39 mouse cellular contexts compared by ENCODE assay signal in the genomic region with DNA sequence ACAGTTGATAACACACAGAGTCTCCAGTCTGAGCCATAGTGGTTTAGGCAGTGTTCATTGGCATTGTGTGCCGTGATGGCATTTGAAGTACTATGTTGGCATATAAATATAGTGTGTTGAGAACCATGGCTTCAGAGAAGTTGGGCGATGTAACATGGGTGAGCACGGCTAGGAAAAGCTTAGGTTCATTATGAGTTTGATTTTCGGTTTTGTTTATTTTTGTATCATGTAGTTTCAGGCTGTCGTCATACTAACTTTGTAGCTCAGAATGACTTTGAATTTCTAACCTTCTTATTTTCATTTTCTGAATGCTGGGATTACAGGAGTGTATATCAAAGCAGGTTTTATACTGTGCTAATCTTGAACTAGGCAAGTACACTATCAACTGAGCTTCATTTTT. TPM values are rescaled to one million over a fixed set of nuclear protein-coding genes. Genes with fewer than 3 reads are reported as not detected.
"Had no signal": no experiment of that assay in that cellular context is flagged by ENCODE, and none has a peak within 500 bp of the region (broad histone marks: within the 10 kb centered on the region; RNA-seq: fewer than 3 reads in every experiment).

No protein-coding gene starts in this region.

- H3K9ac ChIP-seq: limb, embryonic 12.5 days; limb, embryonic 13.5 days; limb, embryonic 15.5 days; liver, embryonic 12.5 days; liver, embryonic 13.5 days; liver, embryonic 14.5 days; liver, embryonic 15.5 days; liver, postnatal 0 days; lung, embryonic 14.5 days; lung, embryonic 15.5 days; midbrain, embryonic 12.5 days; midbrain, embryonic 13.5 days; midbrain, embryonic 15.5 days; neural tube, embryonic 12.5 days had no signal

- H3K4me3 ChIP-seq: limb, embryonic 12.5 days; limb, embryonic 13.5 days; limb, embryonic 15.5 days; liver, embryonic 12.5 days; liver, embryonic 13.5 days; liver, embryonic 15.5 days; lung, embryonic 15.5 days; megakaryocyte, embryonic 14.5 days; midbrain, embryonic 10.5 days; midbrain, embryonic 12.5 days; midbrain, embryonic 13.5 days; midbrain, embryonic 15.5 days; myocyte; neural tube, embryonic 12.5 days had no signal

- H3K9me3 ChIP-seq: limb, embryonic 12.5 days; limb, embryonic 13.5 days; limb, embryonic 15.5 days; liver, embryonic 12.5 days; liver, embryonic 13.5 days; liver, embryonic 15.5 days; lung, embryonic 15.5 days; megakaryocyte, embryonic 14.5 days; midbrain, embryonic 10.5 days; midbrain, embryonic 12.5 days; midbrain, embryonic 13.5 days; midbrain, embryonic 15.5 days; neural tube, embryonic 12.5 days had no signal

- DNase-seq: left cerebral cortex, postnatal 4 days; liver; liver, embryonic 13.5 days; liver, postnatal 0 days; lung, adult 18-20 months; lung, adult 2 months; lung, embryonic 14.5 days; lung, postnatal 10 days; lung, postnatal 14 days; lung, postnatal 36 days; lung, postnatal 4 days; midbrain, embryonic 14.5 days had no signal

- H3K4me2 ChIP-seq: limb, embryonic 12.5 days; limb, embryonic 13.5 days; limb, embryonic 15.5 days; liver, embryonic 11.5 days; liver, embryonic 12.5 days; liver, embryonic 13.5 days; liver, embryonic 15.5 days; lung, embryonic 14.5 days; lung, embryonic 15.5 days; midbrain, embryonic 11.5 days; midbrain, embryonic 12.5 days; midbrain, embryonic 13.5 days; midbrain, embryonic 15.5 days; neural tube, embryonic 12.5 days had no signal

- H3K27ac ChIP-seq: limb, embryonic 12.5 days; limb, embryonic 13.5 days; limb, embryonic 15.5 days; liver, embryonic 12.5 days; liver, embryonic 13.5 days; liver, embryonic 14.5 days; liver, embryonic 15.5 days; lung, embryonic 15.5 days; macrophage; midbrain, embryonic 10.5 days; midbrain, embryonic 12.5 days; midbrain, embryonic 13.5 days; midbrain, embryonic 15.5 days; neural tube, embryonic 12.5 days had no signal

- H3K27me3 ChIP-seq: limb, embryonic 12.5 days; limb, embryonic 13.5 days; limb, embryonic 15.5 days; liver, embryonic 12.5 days; liver, embryonic 13.5 days; liver, embryonic 15.5 days; lung, embryonic 15.5 days; megakaryocyte, embryonic 14.5 days; midbrain, embryonic 12.5 days; midbrain, embryonic 13.5 days; midbrain, embryonic 15.5 days; neural tube, embryonic 12.5 days had no signal

RNA-seq across cellular contexts. Expression of gene Gm49416, which starts 14.7 kb away (rescaled TPM):
- total RNA-seq: liver, adult 2 months; megakaryocyte, adult 5-6 weeks; midbrain, postnatal 0 days; monocyte, adult 5-6 weeks had no signal
- polyA plus RNA-seq: limb, embryonic 11.5 days; limb, embryonic 12.5 days; limb, embryonic 13.5 days; limb, embryonic 14.5 days; limb, embryonic 15.5 days; liver, adult 2 months; liver, embryonic 11.5 days; liver, embryonic 12.5 days; liver, embryonic 13.5 days; liver, embryonic 14.5 days; liver, embryonic 16.5 days; liver, postnatal 0 days; lung, adult 2 months; lung, embryonic 15.5 days; lung, embryonic 16.5 days; lung, postnatal 0 days; macrophage; midbrain, embryonic 10.5 days; midbrain, embryonic 11.5 days; midbrain, embryonic 12.5 days; midbrain, embryonic 13.5 days; midbrain, embryonic 15.5 days; midbrain, postnatal 0 days; neural tube, embryonic 11.5 days; neural tube, embryonic 12.5 days had no signal
